Mouse (Mus musculus) spleen, adult 2 months (tissue): ENCODE data around the gene Cmc4. TPM values are rescaled to one million over a fixed set of nuclear protein-coding genes. Genes with fewer than 3 reads are reported as not detected.

ENCODE experiments used
- DNase-seq, 2 experiments: peaks; one replicate each; pipeline versions ENCODE4 v3.0.0 to v3.0.0-alpha.2; 2012 to 2021; ENCODE audit warnings: low spot score in 2 of 2, low read depth in 1 of 2
- H3K27ac ChIP-seq: fragments of 200-500 bp; 2 replicates; pipeline ENCODE4 v1.5.1; 2012; ENCODE audit warnings: low read length, inconsistent platforms; ENCODE audit not compliant: insufficient read depth
- H3K27me3 ChIP-seq: fragments of 200-500 bp; 2 replicates; pipeline ENCODE4 v1.6.1; 2012; ENCODE audit warnings: mild to moderate bottlenecking, moderate library complexity, low read length, inconsistent platforms; ENCODE audit not compliant: control insufficient read depth, insufficient read depth
- H3K36me3 ChIP-seq: fragments of 200-500 bp; 2 replicates; pipeline ENCODE4 v1.6.1; 2012; ENCODE audit warnings: mild to moderate bottlenecking, low read length, inconsistent platforms; ENCODE audit not compliant: control insufficient read depth, insufficient read depth
- H3K4me1 ChIP-seq: fragments of 200-500 bp; 2 replicates; pipeline ENCODE4 v1.6.1; 2011; ENCODE audit warnings: inconsistent platforms; ENCODE audit not compliant: control insufficient read depth, insufficient read depth, insufficient read length
- H3K4me3 ChIP-seq: fragments of 200-500 bp; 2 replicates; pipeline ENCODE4 v1.5.1; 2011; ENCODE audit warnings: mild to moderate bottlenecking, inconsistent platforms; ENCODE audit not compliant: insufficient read depth, insufficient read length; ENCODE audit errors: extremely low read depth
- CTCF ChIP-seq: fragments of 200-500 bp; IDR thresholded peaks from 2 replicates; pipeline ENCODE4 v1.5.1; 2011; ENCODE audit warnings: mild to moderate bottlenecking, inconsistent platforms; ENCODE audit not compliant: insufficient read depth, insufficient read length, insufficient replicate concordance; ENCODE audit errors: extremely low read depth
- POLR2A ChIP-seq: fragments of 200-500 bp; IDR thresholded peaks from 2 replicates; pipeline ENCODE4 v1.6.1; 2011; ENCODE audit warnings: low read depth, low read length, inconsistent platforms
- WGBS: fragments of 180-500 bp; shearing (Covaris S2); methylation state at CpG from one replicate; pipeline ENCODE4 v1.1.7; 2018; 5-methylcytosine and 5-hydroxymethylcytosine counted together
- polyA plus RNA-seq: library from polyadenylated mRNA; depleted of rRNA; stranded (reverse); fragments of >200 nt; gene quantifications from 2 replicates; pipeline ENCODE4 v1.2.3, GENCODE M21; 2012; rRNA removed

The Cmc4 gene
- polyA plus RNA-seq: 1.8 and 2.2 TPM in 2 replicates

GRCm38 (mm10) chrX:75415936-75416785 lies at the start of gene Cmc4, which contains the start of the genes Mtcp1 and Brcc3:
Gene Cmc4, minus strand, starts transcription at chrX:75416584.
Gene Mtcp1, minus strand, starts transcription at chrX:75416588.
Gene Brcc3, plus strand, starts transcription at chrX:75416628.
- DNase-seq: peak; percentile 77 to 84
- 24% methylated on average over 52 of the region's 52 CpGs for WGBS
- Histone ChIP-seq H3K4me1 (no peaks in the 10 kb centered on the region), H3K27ac (peak within 1 kb of the TSS; percentile 89), H3K27me3 (no peaks in the 10 kb centered on the region), H3K4me3 (peak within 1 kb of the TSS; percentile 82), H3K36me3 (no peaks in the 10 kb centered on the region)
- TF ChIP-seq POLR2A (peak; percentile 40; the same call in 1 of the 2 replicates), CTCF (no peak)

DNA sequence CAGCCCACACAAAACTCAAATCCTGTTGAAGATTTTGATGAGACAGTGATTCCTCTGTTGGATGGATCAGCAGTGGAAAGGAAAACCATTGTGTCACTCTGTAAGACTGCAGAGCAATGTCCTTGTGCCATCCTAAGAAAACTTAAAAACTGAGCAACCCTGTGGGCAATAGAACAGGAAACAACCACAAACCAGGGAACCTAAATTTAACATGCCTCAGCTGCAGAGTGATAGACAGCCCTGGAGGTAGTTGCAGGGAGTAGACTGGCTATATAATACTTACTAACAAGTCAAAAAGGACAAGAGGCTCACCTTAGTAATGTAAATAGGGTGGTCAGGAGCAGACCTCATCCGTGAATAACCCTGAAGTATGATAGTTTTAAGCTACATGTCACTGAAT lies 38.2 kb upstream of the Cmc4 start:
- peaks cover 1% of the 10 kb centered on the region; the same call in 1 of the 2 replicates for H3K36me3 ChIP-seq
- no peaks in the 10 kb centered on the region for H3K4me1 ChIP-seq
- TF ChIP-seq POLR2A: no peak
- no peak for TF ChIP-seq CTCF
- no peak overlapping the region for H3K27ac ChIP-seq
- H3K27me3 ChIP-seq: no peaks in the 10 kb centered on the region
- WGBS: 53% methylated on average over 1 of the region's 1 CpGs
- no peak overlapping the region for H3K4me3 ChIP-seq
- no peak for DNase-seq

DNA sequence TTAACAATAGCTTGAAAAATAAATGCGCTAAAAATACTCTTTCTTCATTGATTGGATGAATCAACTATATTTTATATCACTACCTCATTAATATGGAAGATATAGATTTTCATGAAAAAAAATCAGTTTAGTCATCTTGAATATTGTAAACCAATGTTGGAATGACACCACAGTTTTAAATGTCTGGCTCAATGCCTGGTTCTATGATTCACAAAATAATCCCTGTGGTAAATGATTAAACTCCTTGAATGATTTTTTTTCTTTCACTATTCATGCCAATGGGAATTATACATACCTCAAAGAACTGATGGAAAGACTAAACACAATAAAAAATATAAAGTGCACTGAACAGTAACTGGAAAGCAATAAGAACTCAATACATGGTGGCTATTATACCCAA lies 6.7 kb downstream of the Cmc4 start:
- no peak overlapping the region for H3K4me3 ChIP-seq
- 93% methylated on average over 1 of the region's 1 CpGs for WGBS
- no peaks in the 10 kb centered on the region for H3K36me3 ChIP-seq
- no peaks in the 10 kb centered on the region for H3K27me3 ChIP-seq
- TF ChIP-seq POLR2A (no peak), CTCF (no peak)
- DNase-seq: no peak
- no peaks in the 10 kb centered on the region for H3K4me1 ChIP-seq
- no peak overlapping the region for H3K27ac ChIP-seq

DNA sequence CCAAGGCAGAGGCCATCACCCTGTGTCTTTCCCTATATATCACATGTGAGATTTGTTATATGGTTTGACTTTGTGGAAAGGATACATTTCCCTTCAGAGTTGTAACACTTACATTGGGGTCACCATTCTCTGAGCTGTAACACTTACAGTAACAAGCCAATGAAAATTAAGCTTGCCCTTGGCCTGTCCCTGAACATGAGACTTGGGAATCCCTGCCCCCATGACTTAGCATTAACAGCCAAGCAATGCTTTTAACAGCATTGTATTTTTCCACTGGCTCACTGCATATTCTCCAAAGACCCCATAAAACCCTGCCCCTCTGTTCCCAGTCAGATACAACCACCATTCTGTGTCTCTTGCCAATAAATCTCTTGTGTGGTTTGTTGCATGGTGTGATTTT lies 13.0 kb downstream of the Cmc4 start:
- TF ChIP-seq CTCF (no peak), POLR2A (no peak)
- Histone ChIP-seq H3K36me3 (no peaks in the 10 kb centered on the region), H3K4me1 (no peaks in the 10 kb centered on the region), H3K4me3 (no peak overlapping the region), H3K27ac (no peak overlapping the region; the same call in 1 of the 2 replicates), H3K27me3 (no peaks in the 10 kb centered on the region)
- DNase-seq: no peak

DNA sequence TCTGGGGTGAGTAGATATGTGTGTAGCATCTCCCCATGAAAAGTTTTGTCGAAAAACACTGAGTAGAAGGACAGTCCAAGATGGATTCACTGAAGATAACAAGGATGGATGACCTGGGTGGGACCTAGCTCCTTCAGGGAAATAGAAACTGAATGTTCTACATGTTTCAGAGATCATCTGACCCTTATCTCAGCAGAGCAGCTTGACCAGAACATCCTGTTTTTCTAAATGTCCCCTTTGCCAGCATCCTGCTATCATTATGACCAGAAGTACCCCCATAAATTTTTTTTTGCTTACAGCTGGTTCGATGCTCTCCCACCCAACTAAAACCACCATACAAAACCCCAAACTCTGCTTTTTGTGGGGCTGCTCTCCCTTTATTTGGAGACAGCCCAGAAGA lies 13.7 kb downstream of the Cmc4 start:
- no peak for DNase-seq

DNA sequence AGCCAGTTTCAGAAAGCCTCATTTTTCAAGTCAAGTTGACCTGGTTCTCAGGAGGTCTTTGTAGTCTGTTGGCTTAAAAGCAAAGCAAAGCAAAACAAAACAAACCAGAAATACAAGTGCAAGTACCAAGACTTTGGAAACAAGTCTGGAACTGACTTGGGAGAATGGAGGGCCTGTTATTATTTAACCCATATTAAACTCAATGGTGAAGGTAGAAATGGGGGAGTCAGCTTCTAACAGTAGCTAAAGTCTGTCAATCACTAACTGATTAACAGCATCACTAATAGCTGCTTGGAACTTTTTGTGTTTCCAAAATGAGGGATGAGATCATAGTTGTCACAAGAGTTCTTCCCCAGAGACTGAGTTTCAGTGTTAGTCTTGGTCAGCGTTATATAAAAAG lies 16.9 kb downstream of the Cmc4 start:
- 89% methylated on average over 1 of the region's 1 CpGs for WGBS
- no peak for DNase-seq
- H3K4me3 ChIP-seq: no peak overlapping the region
- no peaks in the 10 kb centered on the region for H3K27me3 ChIP-seq
- TF ChIP-seq POLR2A: no peak
- no peak for TF ChIP-seq CTCF
- H3K36me3 ChIP-seq: no peaks in the 10 kb centered on the region
- no peaks in the 10 kb centered on the region for H3K4me1 ChIP-seq
- H3K27ac ChIP-seq: no peak overlapping the region

More for the DNA sequence above, 13.7 kb downstream of the Cmc4 start:
- H3K36me3 ChIP-seq: no peaks in the 10 kb centered on the region
- no peaks in the 10 kb centered on the region for H3K27me3 ChIP-seq
- no peaks in the 10 kb centered on the region for H3K4me1 ChIP-seq
- no peak overlapping the region for H3K4me3 ChIP-seq
- TF ChIP-seq CTCF (no peak), POLR2A (no peak)
- 36% methylated on average over 2 of the region's 2 CpGs for WGBS
- H3K27ac ChIP-seq: no peak overlapping the region
